Mouse (Mus musculus): Measurements from ENCODE around the gene Chrm3.
A peak's percentile ranks its signal among the peaks of the same experiment; 100 is the strongest.

DNA sequence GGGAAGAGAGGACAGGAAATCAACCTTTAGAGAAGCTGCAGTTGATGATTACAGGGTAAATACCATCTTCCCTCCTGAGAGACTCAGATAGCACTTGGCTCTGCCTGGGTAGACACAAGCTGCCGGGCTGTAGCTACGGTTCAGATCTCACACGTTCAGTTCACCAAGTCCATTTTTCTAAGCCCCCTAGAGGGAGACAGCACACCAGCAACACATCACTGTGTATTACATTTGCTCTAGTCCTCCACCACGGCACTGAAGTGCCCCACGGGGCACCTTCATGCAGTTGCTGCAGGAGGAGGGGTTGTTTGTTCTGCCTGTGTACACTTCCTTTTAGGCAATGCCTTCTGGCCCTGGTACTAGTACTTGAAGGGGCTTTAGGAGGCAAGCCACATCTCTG, 289.5 kb downstream of the Chrm3 start:
- TF ChIP-seq CTCF (IDR thresholded peaks at IDR 0.05; ENCODE audit: extremely low read depth, insufficient read depth, low read length) (peak; percentile 60), POLR2A (IDR thresholded peaks at IDR 0.05; ENCODE audit: extremely low read depth, insufficient read depth, low read length) (no peak)
